Mouse (Mus musculus): ENCODE results near the gene Lenep.
"Not testable (repeated sequence)": the region's sequence is repeated elsewhere in the genome, so short reads cannot be mapped to it uniquely, and the experiment has no call there.

Gene Lenep

DNA sequence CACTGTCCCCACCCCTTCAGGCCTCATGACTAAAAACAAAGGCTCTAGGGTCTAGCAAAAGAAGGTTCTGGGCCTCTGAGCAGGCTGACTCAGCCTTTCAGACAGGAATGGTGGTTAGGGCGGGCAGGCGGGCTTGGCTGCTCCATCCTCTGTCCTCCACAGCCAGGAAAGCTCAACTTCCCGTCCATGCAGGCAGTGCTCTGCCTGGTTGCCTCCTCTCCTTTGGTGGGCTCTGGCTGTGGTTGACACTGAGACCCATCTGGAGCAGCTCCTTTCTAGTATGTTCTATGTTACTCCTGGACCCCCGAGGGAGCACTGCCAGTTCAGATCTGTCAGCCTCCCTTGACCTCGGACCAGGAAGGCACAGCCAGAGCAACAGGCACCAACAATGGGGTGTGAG, at the start of gene Lenep:
Gene Lenep (minus strand): TSS at position 101 of the 400 bp plus-strand sequence.
- DNase-seq (ENCODE audit: low read depth, low spot score), result no peak
- Histone ChIP-seq H3K36me3 (ENCODE audit: control insufficient read depth, insufficient read depth, low read length, poor library complexity, severe bottlenecking) (peaks cover 15% of the 10 kb centered on the region), H3K27me3 (ENCODE audit: control insufficient read depth, insufficient read depth, low read length, poor library complexity, severe bottlenecking) (no peaks in the 10 kb centered on the region)

GRCm38 (mm10) chr3:89451916-89452315, 49.3 kb upstream of the Lenep start:
- DNase-seq (ENCODE audit: low read depth, low spot score), result no peak
- Histone ChIP-seq H3K36me3 (ENCODE audit: control insufficient read depth, insufficient read depth, low read length, poor library complexity, severe bottlenecking) (no peaks in the 10 kb centered on the region; the same call in 1 of the 2 replicates), H3K27me3 (ENCODE audit: control insufficient read depth, insufficient read depth, low read length, poor library complexity, severe bottlenecking) (no peaks in the 10 kb centered on the region)

- peaks cover 7% of the 10 kb centered on the region; the same call in 1 of the 2 replicates for H3K36me3 ChIP-seq (ENCODE audit: control insufficient read depth, insufficient read depth, low read length, poor library complexity, severe bottlenecking)
- H3K27me3 ChIP-seq (ENCODE audit: control insufficient read depth, insufficient read depth, low read length, poor library complexity, severe bottlenecking), result no peaks in the 10 kb centered on the region
- peak; percentile 86 for DNase-seq (ENCODE audit: low read depth, low spot score)
Observed at GRCm38 (mm10) chr3:89449541-89449940, 46.9 kb upstream of the Lenep start.

DNA sequence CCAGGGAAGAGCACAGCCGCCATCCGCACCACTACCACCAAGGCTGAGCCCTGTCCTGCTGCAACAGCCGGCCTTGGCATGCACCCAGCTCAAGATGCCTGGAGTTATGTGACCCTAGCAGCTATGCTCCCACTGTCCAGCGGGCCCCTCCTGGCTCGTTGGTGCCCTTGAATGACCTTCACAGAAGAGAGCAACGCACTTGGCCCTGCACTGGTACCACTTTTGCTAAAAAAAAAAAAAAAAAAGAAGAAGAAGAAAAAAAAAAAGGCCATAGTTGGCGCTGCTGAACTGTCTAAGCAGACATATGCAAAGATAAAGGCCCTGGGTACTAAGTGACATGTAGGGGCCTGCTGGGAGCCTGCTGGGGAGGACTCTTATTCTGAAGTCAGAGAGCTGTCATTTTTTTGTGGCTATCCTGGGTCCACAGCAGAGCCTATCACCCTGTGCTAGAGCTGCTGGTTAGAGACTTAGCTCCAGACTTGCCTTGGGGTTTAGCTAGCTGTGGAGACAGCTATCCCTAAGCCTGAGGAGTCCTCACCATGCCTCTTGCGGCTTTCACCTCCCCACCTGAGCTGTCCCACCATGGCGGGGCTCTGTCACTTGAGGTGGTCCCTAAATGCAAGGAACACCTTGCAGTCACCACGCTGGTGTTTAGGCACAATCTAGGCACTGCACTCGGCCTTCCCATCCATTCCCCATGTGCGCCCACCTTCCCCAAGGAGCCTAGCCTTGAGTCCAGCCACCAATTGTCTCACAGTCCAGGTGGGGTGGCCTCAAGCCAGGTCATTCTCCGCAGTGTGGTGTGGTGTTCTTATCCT, 46.3 kb upstream of the Lenep start:
- DNase-seq (ENCODE audit: low read depth, low spot score), result peak; percentile 68
- Histone ChIP-seq H3K27me3 (ENCODE audit: control insufficient read depth, insufficient read depth, low read length, poor library complexity, severe bottlenecking) (no peaks in the 10 kb centered on the region), H3K36me3 (ENCODE audit: control insufficient read depth, insufficient read depth, low read length, poor library complexity, severe bottlenecking) (peaks cover 7% of the 10 kb centered on the region; the same call in 1 of the 2 replicates)

DNA sequence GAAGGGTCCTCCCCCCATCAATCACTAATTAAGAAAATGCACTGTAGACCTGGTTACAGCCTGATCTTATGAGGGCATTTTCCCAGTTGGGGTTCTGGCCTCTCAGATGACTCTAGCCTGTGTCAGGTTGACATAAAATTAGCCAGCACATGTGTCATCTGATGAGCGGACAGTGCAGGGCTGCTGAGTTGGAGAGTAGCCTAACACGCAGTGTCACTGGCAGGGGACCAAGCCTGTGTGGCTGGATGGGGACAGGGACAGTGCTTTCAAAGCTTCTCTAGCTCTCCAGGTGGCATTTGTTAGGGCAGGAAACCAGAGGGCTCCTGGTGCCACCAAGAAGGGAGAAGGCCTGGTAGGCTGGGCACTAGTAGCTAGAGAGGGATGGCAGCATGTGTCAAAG, 38.1 kb upstream of the Lenep start:
- Histone ChIP-seq H3K27me3 (ENCODE audit: control insufficient read depth, insufficient read depth, low read length, poor library complexity, severe bottlenecking) (no peaks in the 10 kb centered on the region), H3K36me3 (ENCODE audit: control insufficient read depth, insufficient read depth, low read length, poor library complexity, severe bottlenecking) (peaks cover 10% of the 10 kb centered on the region)
- no peak for DNase-seq (ENCODE audit: low read depth, low spot score)

- Histone ChIP-seq H3K36me3 (ENCODE audit: control insufficient read depth, insufficient read depth, low read length, poor library complexity, severe bottlenecking) (peaks cover 9% of the 10 kb centered on the region), H3K27me3 (ENCODE audit: control insufficient read depth, insufficient read depth, low read length, poor library complexity, severe bottlenecking) (no peaks in the 10 kb centered on the region)
- DNase-seq (ENCODE audit: low read depth, low spot score), result peak; percentile 80
Observed at GRCm38 (mm10) chr3:89437269-89437668, 34.7 kb upstream of the Lenep start.

DNA sequence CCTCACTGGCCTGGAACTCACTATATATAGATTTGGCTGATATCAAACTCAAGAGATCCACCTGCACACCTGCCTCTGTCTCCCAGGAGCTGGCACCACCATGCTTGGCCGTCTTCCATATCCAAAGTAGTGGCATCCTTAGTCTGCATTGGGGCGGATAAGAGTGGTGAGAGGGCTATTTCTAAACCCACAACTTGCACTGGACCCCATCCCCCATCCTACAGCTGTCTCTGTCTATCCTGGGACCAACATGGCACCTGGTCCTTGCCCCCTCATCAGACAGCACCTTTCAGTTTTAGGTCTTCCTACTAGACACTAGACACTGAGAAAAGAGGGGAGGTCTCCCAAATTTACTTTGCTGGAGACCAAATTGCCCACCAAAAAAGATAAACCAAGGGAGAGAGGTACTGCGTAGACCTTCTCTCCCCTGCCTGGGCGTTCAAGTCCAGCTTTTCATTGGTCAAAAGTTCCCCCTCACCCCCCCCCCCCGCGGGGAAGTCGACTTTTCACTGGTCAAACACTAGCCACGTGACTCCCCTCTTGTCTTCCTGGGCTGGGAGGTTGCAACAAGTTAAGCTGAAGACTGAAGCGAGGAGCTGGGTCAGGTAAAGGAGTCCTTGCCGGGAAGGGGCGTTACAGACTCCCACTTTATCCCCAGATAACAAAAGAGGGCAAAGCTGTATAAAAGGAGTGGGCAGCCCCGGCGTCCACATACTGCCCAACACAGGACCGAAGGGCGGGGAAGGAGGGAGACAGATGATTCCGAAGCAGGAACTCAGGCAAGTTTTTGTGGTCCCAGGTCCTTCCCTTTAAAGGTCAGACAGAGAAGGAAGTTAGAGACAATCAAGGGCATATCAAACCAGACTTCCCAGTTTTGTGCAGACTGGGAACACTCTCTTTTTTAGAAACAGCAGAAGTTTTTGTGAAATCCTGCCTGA, 33.9 kb upstream of the Lenep start, which contains the start of gene Pbxip1:
Gene Pbxip1 (plus strand): TSS at position 531 of the 938 bp plus-strand sequence.
- peak; percentile 84 for DNase-seq (ENCODE audit: low read depth, low spot score)
- Histone ChIP-seq H3K36me3 (ENCODE audit: control insufficient read depth, insufficient read depth, low read length, poor library complexity, severe bottlenecking) (peaks cover 9% of the 10 kb centered on the region), H3K27me3 (ENCODE audit: control insufficient read depth, insufficient read depth, low read length, poor library complexity, severe bottlenecking) (no peaks in the 10 kb centered on the region)

DNA sequence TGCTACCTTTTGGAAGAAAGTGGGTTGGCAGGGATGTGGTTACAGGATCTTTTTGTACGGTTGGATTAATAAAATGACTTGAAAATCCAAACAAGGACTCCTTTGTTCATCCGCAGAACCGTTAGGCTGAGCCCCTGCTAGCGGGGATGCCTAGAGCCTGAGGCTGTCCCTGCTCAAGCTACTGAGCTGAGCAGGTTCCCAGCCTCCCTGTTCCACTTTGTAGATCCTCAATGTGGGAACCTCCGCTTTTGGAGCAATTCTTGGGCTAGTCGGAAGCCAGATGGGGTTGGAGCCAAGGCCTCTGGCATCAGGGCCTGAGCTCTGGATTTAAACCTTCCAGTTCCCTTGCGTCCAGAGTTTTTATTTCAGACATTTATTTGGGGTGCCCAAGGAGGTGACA, 32.4 kb upstream of the Lenep start:
- no peak for DNase-seq (ENCODE audit: low read depth, low spot score)
- no peaks in the 10 kb centered on the region for H3K27me3 ChIP-seq (ENCODE audit: control insufficient read depth, insufficient read depth, low read length, poor library complexity, severe bottlenecking)
- peaks cover 5% of the 10 kb centered on the region for H3K36me3 ChIP-seq (ENCODE audit: control insufficient read depth, insufficient read depth, low read length, poor library complexity, severe bottlenecking)

DNA sequence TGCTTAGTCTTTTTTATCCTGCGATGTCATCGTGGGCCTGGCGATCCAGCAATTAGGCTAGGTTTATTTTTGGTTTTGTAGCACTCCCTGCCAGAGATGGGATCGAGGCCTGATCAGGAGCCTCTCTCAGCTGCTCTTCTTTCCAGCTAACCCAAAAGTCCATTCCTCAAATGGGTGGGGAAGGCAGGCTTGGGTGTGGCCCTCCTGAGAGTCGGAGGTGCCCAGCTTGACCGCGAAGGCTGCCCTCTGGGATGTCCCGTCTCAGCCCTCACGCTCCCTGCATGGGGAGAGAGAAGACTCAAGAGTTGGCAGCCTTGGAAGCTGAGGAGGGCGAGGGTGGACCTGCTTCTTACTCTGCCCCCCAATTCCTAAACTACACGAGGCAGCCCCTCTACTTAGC, 31.9 kb upstream of the Lenep start:
- Histone ChIP-seq H3K27me3 (ENCODE audit: control insufficient read depth, insufficient read depth, low read length, poor library complexity, severe bottlenecking) (no peaks in the 10 kb centered on the region), H3K36me3 (ENCODE audit: control insufficient read depth, insufficient read depth, low read length, poor library complexity, severe bottlenecking) (peaks cover 5% of the 10 kb centered on the region)
- no peak for DNase-seq (ENCODE audit: low read depth, low spot score)

DNA sequence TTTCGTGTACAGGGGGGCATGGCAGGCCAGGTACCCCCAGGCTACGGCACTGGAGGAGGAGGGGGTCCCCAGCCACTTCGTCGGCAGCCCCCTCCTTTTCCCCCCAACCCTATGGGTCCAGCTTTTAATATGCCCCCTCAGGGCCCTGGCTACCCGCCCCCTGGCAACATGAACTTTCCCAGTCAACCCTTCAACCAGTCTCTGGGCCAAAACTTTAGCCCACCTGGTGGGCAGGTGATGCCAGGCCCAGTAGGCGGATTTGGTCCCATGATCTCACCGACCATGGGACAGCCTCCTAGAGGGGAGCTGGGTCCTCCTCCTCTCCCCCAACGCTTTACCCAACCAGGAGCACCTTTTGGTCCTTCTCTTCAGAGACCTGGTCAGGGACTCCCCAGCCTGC, 30.0 kb upstream of the Lenep start:
- no peak for DNase-seq (ENCODE audit: low read depth, low spot score)
- no peaks in the 10 kb centered on the region for H3K27me3 ChIP-seq (ENCODE audit: control insufficient read depth, insufficient read depth, low read length, poor library complexity, severe bottlenecking)
- H3K36me3 ChIP-seq (ENCODE audit: control insufficient read depth, insufficient read depth, low read length, poor library complexity, severe bottlenecking), result peaks cover 5% of the 10 kb centered on the region

DNA sequence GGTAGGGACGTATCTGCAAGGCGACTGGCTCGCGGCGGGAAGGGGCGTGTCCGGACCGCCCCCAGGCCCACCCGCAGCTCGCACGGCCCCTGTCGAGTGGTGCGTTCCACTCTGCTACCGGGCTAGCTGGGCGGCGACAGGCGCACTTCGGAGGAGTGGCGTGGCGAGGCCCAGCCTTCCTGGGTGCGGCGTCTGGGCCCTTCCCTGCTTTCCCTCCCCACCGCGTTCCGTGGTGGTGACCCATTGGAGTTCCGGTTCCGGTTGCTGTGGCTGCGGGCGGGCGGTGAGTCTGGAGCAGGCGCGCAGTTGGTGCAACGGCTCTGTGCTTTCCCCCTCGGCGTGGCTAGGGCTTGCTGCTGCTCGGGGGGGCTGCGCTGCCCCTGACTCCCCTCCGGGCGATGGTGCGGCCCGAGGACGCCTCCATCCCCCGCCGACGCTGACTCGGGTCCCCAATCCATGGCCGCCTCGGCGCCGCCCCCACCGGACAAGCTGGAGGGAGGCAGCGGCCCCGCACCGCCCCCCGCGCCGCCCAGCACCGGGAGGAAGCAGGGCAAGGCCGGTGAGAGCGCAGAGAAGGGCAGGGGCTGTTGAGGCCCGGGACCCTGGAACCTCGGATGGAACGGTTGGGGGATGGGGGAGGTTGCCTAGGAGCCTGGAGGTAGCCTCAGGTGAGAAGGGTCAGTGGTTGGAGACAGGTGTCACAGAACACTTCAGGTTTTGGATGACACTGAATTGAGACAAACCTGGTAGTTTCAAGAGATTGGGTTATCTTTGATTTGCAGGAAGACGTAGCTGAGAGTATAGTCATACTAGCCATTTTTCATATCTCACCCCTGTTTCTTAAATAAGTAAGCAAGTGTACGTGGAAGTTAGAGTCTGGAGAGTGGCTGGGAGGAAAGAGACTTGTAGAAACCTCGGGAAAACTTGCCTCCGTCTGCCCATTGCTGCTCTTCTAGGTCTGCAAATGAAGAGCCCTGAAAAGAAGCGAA, 27.9 kb upstream of the Lenep start, which contains the start of gene Pygo2:
Gene Pygo2 (plus strand): TSS at position 44 of the 989 bp plus-strand sequence.
- H3K36me3 ChIP-seq (ENCODE audit: control insufficient read depth, insufficient read depth, low read length, poor library complexity, severe bottlenecking), result peaks cover 5% of the 10 kb centered on the region
- peak; percentile 93 for DNase-seq (ENCODE audit: low read depth, low spot score)
- H3K27me3 ChIP-seq (ENCODE audit: control insufficient read depth, insufficient read depth, low read length, poor library complexity, severe bottlenecking), result no peaks in the 10 kb centered on the region

GRCm38 (mm10) chr3:89429021-89429420, 26.4 kb upstream of the Lenep start:
- not testable (repeated sequence) for DNase-seq (ENCODE audit: low read depth, low spot score); H3K36me3 ChIP-seq (ENCODE audit: control insufficient read depth, insufficient read depth, low read length, poor library complexity, severe bottlenecking)

DNA sequence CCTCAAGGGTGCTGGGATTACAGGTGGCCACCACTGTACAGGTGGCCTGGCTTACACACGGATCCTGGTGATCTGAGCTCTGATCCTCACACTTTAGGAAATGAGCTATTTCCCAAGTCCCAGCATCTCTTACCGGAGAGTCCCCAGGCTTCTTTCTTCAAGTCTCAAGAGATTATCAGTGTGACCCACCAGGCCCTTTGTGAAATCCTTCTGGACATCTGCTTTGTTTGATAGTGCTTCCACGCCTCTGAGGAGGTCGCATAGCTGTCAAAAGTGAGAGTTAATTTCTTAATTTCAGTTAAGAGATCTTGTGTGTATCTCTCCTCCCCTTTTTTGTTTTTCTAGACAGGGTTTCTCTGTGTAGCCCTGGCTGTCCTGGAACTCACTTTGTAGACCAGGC, 23.3 kb upstream of the Lenep start:
- DNase-seq (ENCODE audit: low read depth, low spot score), result no peak
- H3K36me3 ChIP-seq (ENCODE audit: control insufficient read depth, insufficient read depth, low read length, poor library complexity, severe bottlenecking), result no peaks in the 10 kb centered on the region; the same call in none of the 2 replicates
- no peaks in the 10 kb centered on the region for H3K27me3 ChIP-seq (ENCODE audit: control insufficient read depth, insufficient read depth, low read length, poor library complexity, severe bottlenecking)

More at GRCm38 (mm10) chr3:89429021-89429420, 26.4 kb upstream of the Lenep start:
- not testable (repeated sequence) for H3K27me3 ChIP-seq (ENCODE audit: control insufficient read depth, insufficient read depth, low read length, poor library complexity, severe bottlenecking)

DNA sequence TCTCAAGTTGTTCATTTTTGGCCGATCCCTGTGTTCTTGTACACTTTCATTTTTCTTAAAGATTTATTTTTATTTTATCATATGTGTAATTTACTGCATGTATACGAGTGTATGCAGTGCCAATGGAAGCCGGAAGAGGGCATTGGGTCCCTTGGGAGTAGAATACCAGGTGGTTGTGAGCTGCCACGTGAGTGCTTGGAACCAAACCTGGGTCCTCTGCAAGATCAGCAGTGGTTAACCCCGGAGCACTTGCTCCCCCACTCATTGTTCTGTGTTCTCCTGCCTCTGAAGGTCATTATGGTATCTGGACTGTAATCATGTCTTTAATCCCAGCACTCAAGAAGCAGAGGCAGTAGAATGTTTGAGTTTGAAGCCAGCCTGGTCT, 22.5 kb upstream of the Lenep start:
- H3K36me3 ChIP-seq (ENCODE audit: control insufficient read depth, insufficient read depth, low read length, poor library complexity, severe bottlenecking), result no peaks in the 10 kb centered on the region; the same call in none of the 2 replicates
- no peak for DNase-seq (ENCODE audit: low read depth, low spot score)
- H3K27me3 ChIP-seq (ENCODE audit: control insufficient read depth, insufficient read depth, low read length, poor library complexity, severe bottlenecking), result no peaks in the 10 kb centered on the region

Measured in splenic B cell, adult 2 months (primary cell).